Mouse (Mus musculus) testis, postnatal 14 days (tissue): ENCODE results near the gene 2700081O15Rik.
A peak's percentile ranks its signal among the peaks of the same experiment; 100 is the strongest.

ENCODE experiments used
- DNase-seq: peaks from one replicate; pipeline ENCODE4 v3.0.0; 2021; ENCODE audit warnings: low spot score

The 2700081O15Rik gene

GRCm38 (mm10) chr19:7420841-7421601 lies 3.6 kb downstream of the 2700081O15Rik start:
- DNase-seq, result no peak

- peak; percentile 75 for DNase-seq
Observed at GRCm38 (mm10) chr19:7421602-7422591, 4.5 kb downstream of the 2700081O15Rik start.

- DNase-seq, result peak; percentile 34
Observed at GRCm38 (mm10) chr19:7422656-7423027, 5.2 kb downstream of the 2700081O15Rik start.

- DNase-seq, result peak; percentile 69
Observed at GRCm38 (mm10) chr19:7423028-7423655, 5.7 kb downstream of the 2700081O15Rik start.

GRCm38 (mm10) chr19:7423656-7424030 lies 6.2 kb downstream of the 2700081O15Rik start:
- DNase-seq, result no peak

GRCm38 (mm10) chr19:7424131-7424530 lies 6.7 kb downstream of the 2700081O15Rik start:
- DNase-seq, result no peak

- no peak for DNase-seq
Observed at GRCm38 (mm10) chr19:7424590-7425397, 7.4 kb downstream of the 2700081O15Rik start.

GRCm38 (mm10) chr19:7425398-7425775 lies 8.0 kb downstream of the 2700081O15Rik start:
- no peak for DNase-seq

- no peak for DNase-seq
Observed at GRCm38 (mm10) chr19:7434887-7435286, 17.5 kb downstream of the 2700081O15Rik start.

- DNase-seq, result no peak
Observed at GRCm38 (mm10) chr19:7436061-7436970, 18.9 kb downstream of the 2700081O15Rik start.

- no peak for DNase-seq
Observed at GRCm38 (mm10) chr19:7438295-7438694, 20.9 kb downstream of the 2700081O15Rik start.

- DNase-seq, result peak; percentile 25
Observed at GRCm38 (mm10) chr19:7441493-7441892, 24.1 kb downstream of the 2700081O15Rik start.

GRCm38 (mm10) chr19:7445105-7445504 lies 27.7 kb downstream of the 2700081O15Rik start:
- DNase-seq, result no peak

- no peak for DNase-seq
Observed at GRCm38 (mm10) chr19:7445596-7445995, 28.2 kb downstream of the 2700081O15Rik start.

- no peak for DNase-seq
Observed at GRCm38 (mm10) chr19:7456803-7457202, 39.4 kb downstream of the 2700081O15Rik start.

GRCm38 (mm10) chr19:7458901-7459300 lies 41.5 kb downstream of the 2700081O15Rik start:
- no peak for DNase-seq

- no peak for DNase-seq
Observed at GRCm38 (mm10) chr19:7459370-7459769, 41.9 kb downstream of the 2700081O15Rik start.

- DNase-seq, result no peak
Observed at GRCm38 (mm10) chr19:7467915-7468314, 50.5 kb downstream of the 2700081O15Rik start.

- no peak for DNase-seq
Observed at GRCm38 (mm10) chr19:7470643-7471042, 53.2 kb downstream of the 2700081O15Rik start.
